13 mouse cellular contexts compared by ENCODE assay signal in genomic region chr19:57264296-57264947, GRCm38 (mm10). TPM values are rescaled to one million over a fixed set of nuclear protein-coding genes. Genes with fewer than 3 reads are reported as not detected.
DNase-seq lines count a peak whose midpoint lies in the region; ATAC-seq and TF ChIP-seq lines count a peak whose summit lies in the region.
"Had no signal": no experiment of that assay in that cellular context is flagged by ENCODE, and none has a peak within 500 bp of the region (broad histone marks: within the 10 kb centered on the region; RNA-seq: fewer than 3 reads in every experiment).

No protein-coding gene starts in this region.

- H3K36me3 ChIP-seq in midbrain, embryonic 11.5 days (ENCODE audit: control insufficient read depth, insufficient read depth, low read length) = no peaks in the 10 kb centered on the region
- no peaks in the 10 kb centered on the region for H3K36me3 ChIP-seq in midbrain, postnatal 0 days (ENCODE audit: insufficient read depth, low read length)
- no peaks in the 10 kb centered on the region for H3K36me3 ChIP-seq in heart, postnatal 0 days (replicated peaks; ENCODE audit: control insufficient read depth, insufficient read depth, low read length)
- H3K36me3 ChIP-seq in stomach, embryonic 15.5 days = no peaks in the 10 kb centered on the region
- H3K36me3 ChIP-seq: hindbrain, embryonic 13.5 days had no signal

- H3K4me2 ChIP-seq in midbrain, embryonic 11.5 days = no peak overlapping the region
- H3K4me2 ChIP-seq in midbrain, postnatal 0 days (ENCODE audit: low read depth, low read length, poor library complexity, severe bottlenecking) = no peak overlapping the region
- H3K4me2 ChIP-seq in heart, postnatal 0 days (ENCODE audit: low read depth, low read length) = no peak overlapping the region
- H3K4me2 ChIP-seq in stomach, embryonic 15.5 days = 0 out of 2 replicates have a peak overlapping the region, but pooled peaks have one; percentile 1
- H3K4me2 ChIP-seq: hindbrain, embryonic 13.5 days had no signal

- no peak overlapping the region for H3K9ac ChIP-seq in midbrain, embryonic 11.5 days (ENCODE audit: low read length)
- H3K9ac ChIP-seq in midbrain, postnatal 0 days (replicated peaks; ENCODE audit: low read length, poor library complexity, severe bottlenecking) = no peak overlapping the region
- no peak overlapping the region for H3K9ac ChIP-seq in heart, postnatal 0 days (replicated peaks; ENCODE audit: low read depth, low read length)
- no peak overlapping the region for H3K9ac ChIP-seq in stomach, embryonic 15.5 days
- H3K9ac ChIP-seq: hindbrain, embryonic 13.5 days had no signal

- H3K9me3 ChIP-seq in midbrain, embryonic 11.5 days (ENCODE audit: control insufficient read depth, low read length) = no peaks in the 10 kb centered on the region
- no peaks in the 10 kb centered on the region for H3K9me3 ChIP-seq in midbrain, postnatal 0 days (ENCODE audit: low read length)
- H3K9me3 ChIP-seq in heart, postnatal 0 days (replicated peaks; ENCODE audit: control insufficient read depth, low read length) = no peaks in the 10 kb centered on the region
- H3K9me3 ChIP-seq in stomach, embryonic 15.5 days = no peaks in the 10 kb centered on the region
- H3K9me3 ChIP-seq: hindbrain, embryonic 13.5 days; megakaryocyte, embryonic 14.5 days had no signal

- TF ChIP-seq EP300 in heart, postnatal 0 days (IDR thresholded peaks at IDR 0.05; ENCODE audit: low read depth) = peak; percentile 41; the same call in 1 of the 2 replicates

- no peaks in the 10 kb centered on the region; the same call in 1 of the 2 replicates for H3K27me3 ChIP-seq in midbrain, embryonic 11.5 days (ENCODE audit: control insufficient read depth, insufficient read depth, low read length)
- H3K27me3 ChIP-seq in midbrain, postnatal 0 days (ENCODE audit: insufficient read depth, low read length) = no peaks in the 10 kb centered on the region
- no peaks in the 10 kb centered on the region for H3K27me3 ChIP-seq in heart, postnatal 0 days (ENCODE audit: control insufficient read depth, insufficient read depth, low read length)
- H3K27me3 ChIP-seq in stomach, embryonic 15.5 days (replicated peaks) = no peaks in the 10 kb centered on the region
- H3K27me3 ChIP-seq: hindbrain, embryonic 13.5 days had no signal

- 44% methylated on average over 15 of the region's 15 CpGs for WGBS in midbrain, embryonic 11.5 days
- WGBS in midbrain, postnatal 0 days = 46% methylated on average over 15 of the region's 15 CpGs
- 32% methylated on average over 15 of the region's 15 CpGs for WGBS in heart, postnatal 0 days
- 37% methylated on average over 15 of the region's 15 CpGs for WGBS in stomach, embryonic 15.5 days

- peak overlapping the region; percentile 47 for H3K4me3 ChIP-seq in gastrocnemius, adult 2 months
- H3K4me3 ChIP-seq in midbrain, embryonic 11.5 days (ENCODE audit: low read depth, low read length) = no peak overlapping the region
- no peak overlapping the region for H3K4me3 ChIP-seq in midbrain, postnatal 0 days (ENCODE audit: low read depth, low read length)
- no peak overlapping the region for H3K4me3 ChIP-seq in heart, postnatal 0 days (ENCODE audit: low read depth, low read length)
- H3K4me3 ChIP-seq in stomach, embryonic 15.5 days (replicated peaks) = no peak overlapping the region
- H3K4me3 ChIP-seq: hindbrain, embryonic 13.5 days; megakaryocyte, embryonic 14.5 days had no signal

- DNase-seq in gastrocnemius, adult 2 months = no peak
- DNase-seq in gastrocnemius, adult 8-10 months (ENCODE audit: low spot score in 2 of 2) = no peak
- DNase-seq in midbrain, embryonic 11.5 days (ENCODE audit: low spot score, missing footprints) = peak; percentile 83
- no peak for DNase-seq in midbrain, postnatal 0 days (ENCODE audit: low spot score)
- DNase-seq in heart, postnatal 0 days (ENCODE audit: low spot score) = no peak
- no peak for DNase-seq in spleen, adult 18-20 months
- DNase-seq: liver; thymus, postnatal 14 days had no signal

- H3K27ac ChIP-seq in gastrocnemius, adult 2 months = peak overlapping the region; percentile 85
- H3K27ac ChIP-seq in midbrain, embryonic 11.5 days (ENCODE audit: low read depth, low read length) = no peak overlapping the region
- H3K27ac ChIP-seq in midbrain, postnatal 0 days (ENCODE audit: low read depth, low read length) = no peak overlapping the region
- H3K27ac ChIP-seq in heart, postnatal 0 days (ENCODE audit: low read depth) = peak overlapping the region; percentile 67
- peak overlapping the region; percentile 41; the same call in 1 of the 2 replicates for H3K27ac ChIP-seq in stomach, embryonic 15.5 days
- H3K27ac ChIP-seq: hindbrain, embryonic 13.5 days; kidney, postnatal 0 days had no signal

- ATAC-seq in midbrain, embryonic 11.5 days (ENCODE audit: low FRiP score) = no peak
- no peak for ATAC-seq in midbrain, postnatal 0 days (ENCODE audit: low FRiP score)
- peak; percentile 44 for ATAC-seq in heart, postnatal 0 days (ENCODE audit: insufficient read depth, low read depth)
- peak; percentile 64 for ATAC-seq in stomach, embryonic 15.5 days (ENCODE audit: insufficient read depth, low FRiP score, low read depth)
- no peak for ATAC-seq in megakaryocyte-erythroid progenitor cell, adult 5-6 weeks (replicated peaks; ENCODE audit: low FRiP score, low TSS enrichment, poor library complexity, severe bottlenecking)

- no peak for TF ChIP-seq CTCF in gastrocnemius, adult 2 months (IDR thresholded peaks at IDR 0.05)
- no peak for TF ChIP-seq CTCF in midbrain, postnatal 0 days (IDR thresholded peaks at IDR 0.05)
- no peak for TF ChIP-seq CTCF in heart, postnatal 0 days (IDR thresholded peaks at IDR 0.05; ENCODE audit: low read depth)

- intact Hi-C loops in gastrocnemius, adult 2 months (cut with DNase I) = loop anchor here (5.0 kb wide), 1 partner anchor 67 kb away; no protein-coding TSS in a partner anchor

- H3K4me1 ChIP-seq in midbrain, embryonic 11.5 days (ENCODE audit: control insufficient read depth, insufficient read depth, low read length) = no peaks in the 10 kb centered on the region; the same call in 1 of the 2 replicates
- H3K4me1 ChIP-seq in midbrain, postnatal 0 days (ENCODE audit: insufficient read depth, low read length) = 0 out of 2 replicates have a peak, but pooled peaks cover 3% of the 10 kb centered on the region
- H3K4me1 ChIP-seq in heart, postnatal 0 days (ENCODE audit: control insufficient read depth, insufficient read depth) = peaks cover 33% of the 10 kb centered on the region
- H3K4me1 ChIP-seq in stomach, embryonic 15.5 days = 0 out of 2 replicates have a peak, but pooled peaks cover 5% of the 10 kb centered on the region
- H3K4me1 ChIP-seq: megakaryocyte, embryonic 14.5 days had no signal

RNA-seq across cellular contexts. Expression of gene Ablim1, which starts 50.3 kb away (rescaled TPM):
- 10 to 100 TPM; 38.5 to 56.1 TPM for total RNA-seq in gastrocnemius, adult 2 months (2021)
- total RNA-seq in gastrocnemius, adult 8-10 months (2022) = 10 to 100 TPM; 37.8 to 51.1 (median 48.1) TPM
- 18.3 and 21.7 TPM in 2 replicates for polyA plus RNA-seq in midbrain, embryonic 11.5 days (2014; fragmentation: Nextera tagmentation; extraction: Ambion mirVana)
- 81.2 and 104 TPM in 2 replicates for total RNA-seq in midbrain, postnatal 0 days (2014; rRNA removed)
- polyA plus RNA-seq in midbrain, postnatal 0 days (2015; fragmentation: Nextera tagmentation; extraction: Ambion mirVana) = 50.7 and 53.2 TPM in 2 replicates
- 169 and 235 TPM in 2 replicates for total RNA-seq in heart, postnatal 0 days (2014; rRNA removed; ENCODE audit: low replicate concordance)
- polyA plus RNA-seq in heart, postnatal 0 days (2015; fragmentation: Nextera tagmentation; extraction: Ambion mirVana) = 82.6 and 106 TPM in 2 replicates
- 41.0 and 41.2 TPM in 2 replicates for polyA plus RNA-seq in stomach, embryonic 15.5 days (2015; fragmentation: Nextera tagmentation; extraction: Ambion mirVana)
- 9.2 and 10.9 TPM in 2 replicates for total RNA-seq in megakaryocyte-erythroid progenitor cell, adult 5-6 weeks (2014; fragmentation: Nextera tagmentation)
- total RNA-seq in megakaryocyte-erythroid progenitor cell, adult 5-6 weeks (2017) = 1.5 and 6.3 TPM in 2 replicates

Comparison
In these comparisons a context has a peak if more than half of its experiments do, and no peak if none do; other contexts are left out.
1. H3K27ac ChIP-seq: peak in gastrocnemius, adult 2 months (single experiment), heart, postnatal 0 days (single experiment) and stomach, embryonic 15.5 days (single experiment); none in midbrain, embryonic 11.5 days (single experiment) and midbrain, postnatal 0 days (single experiment).
2. ATAC-seq: peak in heart, postnatal 0 days (single experiment) and stomach, embryonic 15.5 days (single experiment); none in midbrain, embryonic 11.5 days (single experiment), midbrain, postnatal 0 days (single experiment) and megakaryocyte-erythroid progenitor cell, adult 5-6 weeks (single experiment).